Mouse (Mus musculus) stomach, embryonic 16.5 days (tissue): ENCODE data around the gene Tnpo3. TPM values are rescaled to one million over a fixed set of nuclear protein-coding genes. Genes with fewer than 3 reads are reported as not detected.
"Not testable (repeated sequence)": the region's sequence is repeated elsewhere in the genome, so short reads cannot be mapped to it uniquely, and the experiment has no call there.

Experiments used
- ATAC-seq: fragments of 200-750 bp; cut with Nextera tagmentation; 2 replicates; pipeline ENCODE4 v1.8.0; 2017; ENCODE audit warnings: moderate number of reproducible peaks, moderate TSS enrichment; ENCODE audit not compliant: insufficient read depth, low FRiP score
- H3K27ac ChIP-seq: fragments of 300-500 bp; sonication (generic); 2 replicates; pipeline ENCODE4 v1.5.1; 2014; ENCODE audit warnings: low read length
- H3K27me3 ChIP-seq: fragments of 300-500 bp; sonication (generic); 2 replicates; pipeline ENCODE4 v1.6.1; 2014; ENCODE audit warnings: low read length, control low read depth, mixed read lengths; ENCODE audit not compliant: control insufficient read depth, insufficient read depth
- H3K36me3 ChIP-seq: fragments of 300-500 bp; sonication (generic); 2 replicates; pipeline ENCODE4 v1.6.1; 2014; ENCODE audit warnings: low read length; ENCODE audit not compliant: control insufficient read depth, insufficient read depth
- H3K4me1 ChIP-seq: fragments of 300-500 bp; sonication (generic); 2 replicates; pipeline ENCODE4 v1.6.1; 2014; ENCODE audit warnings: low read length, control low read depth, mixed read lengths; ENCODE audit not compliant: control insufficient read depth, insufficient read depth
- H3K4me2 ChIP-seq: fragments of 300-500 bp; sonication (generic); 2 replicates; pipeline ENCODE4 v1.6.1; 2014; ENCODE audit warnings: low read depth, low read length, mixed read lengths
- H3K4me3 ChIP-seq: fragments of 300-500 bp; sonication (generic); replicated peaks from 2 replicates; pipeline ENCODE4 v1.5.1; 2014; ENCODE audit warnings: mild to moderate bottlenecking, low read length
- H3K9ac ChIP-seq: fragments of 300-500 bp; sonication (generic); 2 replicates; pipeline ENCODE4 v1.6.1; 2014; ENCODE audit warnings: low read length
- H3K9me3 ChIP-seq: fragments of 300-500 bp; sonication (generic); replicated peaks from 2 replicates; pipeline ENCODE4 v1.6.1; 2016; ENCODE audit warnings: low read length, control low read depth; ENCODE audit not compliant: control insufficient read depth
- WGBS: fragments of 180-500 bp; shearing (Covaris S2); extraction: QIAGEN DNeasy Blood & Tissue Kit; methylation state at CpG from one replicate; pipeline ENCODE4 v1.1.7; 2014; 5-methylcytosine and 5-hydroxymethylcytosine counted together
- polyA plus RNA-seq: library from polyadenylated mRNA; unstranded; fragments of >200 nt; fragmentation: Nextera tagmentation; extraction: Ambion mirVana; gene quantifications from 2 replicates; pipeline ENCODE4 v1.2.1, GENCODE M21; 2015

Gene Tnpo3
- polyA plus RNA-seq, 1 experiment from 2014 or later = 75.1 TPM

DNA sequence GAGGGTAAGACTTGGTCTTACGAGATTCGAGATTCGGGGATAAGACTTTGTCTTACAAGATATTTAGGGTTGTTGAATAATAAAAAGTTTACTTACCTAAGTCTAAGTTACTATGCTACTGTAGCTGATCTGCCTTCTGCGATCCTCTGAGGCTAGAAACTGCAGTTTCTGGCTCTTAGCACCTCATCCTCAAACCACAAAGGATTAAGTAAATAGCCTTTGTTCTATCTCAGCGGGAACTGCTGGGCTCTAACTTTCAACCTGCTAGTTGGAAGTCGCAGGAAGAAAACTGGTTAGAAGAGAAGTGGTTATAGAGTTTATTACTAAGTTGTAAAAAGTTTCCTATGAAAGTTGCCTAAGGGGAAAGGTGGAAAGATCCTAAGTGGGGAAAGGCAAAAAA is 12.6 kb upstream of the Tnpo3 start:
- Histone ChIP-seq H3K27me3 (no peaks in the 10 kb centered on the region), H3K9ac (no peak overlapping the region)

DNA sequence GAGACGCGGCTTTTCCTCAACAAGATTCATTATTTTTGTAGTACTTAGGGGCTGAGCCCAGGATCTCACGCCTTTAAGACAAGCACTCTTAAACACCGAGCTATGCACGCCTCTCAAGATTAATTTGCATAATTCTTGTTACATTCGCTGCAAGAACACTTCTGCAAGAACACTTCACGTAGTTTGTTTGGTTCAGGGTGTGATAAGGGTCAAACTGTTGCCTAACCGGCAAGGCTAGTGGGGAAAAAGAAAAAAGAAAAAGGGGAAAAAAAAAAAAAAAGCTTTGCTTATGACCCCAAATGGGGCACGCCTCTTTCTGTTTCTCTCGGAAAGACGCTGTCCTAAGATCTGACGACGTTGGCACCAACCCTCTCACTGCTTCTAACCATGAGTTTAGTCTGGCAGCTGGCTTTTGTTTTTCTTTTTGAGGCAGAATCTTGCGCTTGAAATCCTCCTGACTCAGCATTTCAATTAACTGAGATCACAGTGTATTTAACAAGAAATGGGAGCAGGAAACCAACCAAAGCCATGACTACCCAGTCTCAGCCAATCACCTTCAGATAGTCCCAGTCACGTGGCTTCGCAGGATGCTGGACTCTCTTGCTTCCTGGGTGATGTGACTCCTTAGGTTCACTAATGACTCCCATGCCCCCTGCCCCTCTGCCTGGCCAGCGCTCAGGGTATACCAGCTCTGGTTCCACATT is 11.3 kb upstream of the Tnpo3 start:
- H3K4me3 ChIP-seq = 0 out of 2 replicates have a peak overlapping the region, but pooled peaks have one; percentile 4
- no peaks in the 10 kb centered on the region for H3K36me3 ChIP-seq
- no peak for ATAC-seq
- H3K9me3 ChIP-seq = no peaks in the 10 kb centered on the region
- no peaks in the 10 kb centered on the region; the same call in 1 of the 2 replicates for H3K27me3 ChIP-seq
- WGBS = 54% methylated on average over 17 of the region's 17 CpGs
- peak overlapping the region; percentile 33 for H3K4me2 ChIP-seq
- H3K9ac ChIP-seq = no peak overlapping the region
- H3K4me1 ChIP-seq = no peaks in the 10 kb centered on the region
- H3K27ac ChIP-seq = no peak overlapping the region

More for the DNA sequence above, 12.6 kb upstream of the Tnpo3 start:
- no peak overlapping the region for H3K4me2 ChIP-seq
- H3K4me3 ChIP-seq = no peak overlapping the region
- ATAC-seq = no peak
- no peaks in the 10 kb centered on the region for H3K9me3 ChIP-seq
- 42% methylated on average over 6 of the region's 6 CpGs for WGBS
- H3K36me3 ChIP-seq = no peaks in the 10 kb centered on the region
- no peak overlapping the region for H3K27ac ChIP-seq
- H3K4me1 ChIP-seq = no peaks in the 10 kb centered on the region

DNA sequence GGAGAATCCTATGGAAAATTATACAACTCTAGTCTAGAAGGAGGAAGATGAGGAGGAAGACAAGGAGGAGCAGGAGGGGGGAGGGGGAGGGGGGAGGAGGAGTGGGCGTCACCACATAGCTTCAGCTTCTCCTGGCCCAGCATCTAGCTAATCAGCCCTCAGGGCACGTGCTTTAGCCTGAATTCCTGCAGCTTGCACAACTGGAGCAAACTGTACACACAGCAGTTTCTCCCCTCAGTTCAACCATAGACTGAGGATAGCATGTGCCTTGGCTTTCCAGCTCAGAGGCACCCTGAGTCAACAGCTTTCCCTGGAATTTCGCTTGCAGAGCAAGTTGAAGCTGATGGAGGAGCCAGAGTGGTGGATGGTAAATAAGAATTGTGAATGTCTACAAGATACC is 10.5 kb upstream of the Tnpo3 start:
- ATAC-seq = no peak
- Histone ChIP-seq H3K9ac (no peak overlapping the region), H3K27ac (no peak overlapping the region), H3K27me3 (no peaks in the 10 kb centered on the region; the same call in 1 of the 2 replicates), H3K9me3 (no peaks in the 10 kb centered on the region), H3K4me3 (no peak overlapping the region), H3K4me1 (no peaks in the 10 kb centered on the region), H3K4me2 (no peak overlapping the region), H3K36me3 (no peaks in the 10 kb centered on the region)
- 38% methylated on average over 3 of the region's 3 CpGs for WGBS

DNA sequence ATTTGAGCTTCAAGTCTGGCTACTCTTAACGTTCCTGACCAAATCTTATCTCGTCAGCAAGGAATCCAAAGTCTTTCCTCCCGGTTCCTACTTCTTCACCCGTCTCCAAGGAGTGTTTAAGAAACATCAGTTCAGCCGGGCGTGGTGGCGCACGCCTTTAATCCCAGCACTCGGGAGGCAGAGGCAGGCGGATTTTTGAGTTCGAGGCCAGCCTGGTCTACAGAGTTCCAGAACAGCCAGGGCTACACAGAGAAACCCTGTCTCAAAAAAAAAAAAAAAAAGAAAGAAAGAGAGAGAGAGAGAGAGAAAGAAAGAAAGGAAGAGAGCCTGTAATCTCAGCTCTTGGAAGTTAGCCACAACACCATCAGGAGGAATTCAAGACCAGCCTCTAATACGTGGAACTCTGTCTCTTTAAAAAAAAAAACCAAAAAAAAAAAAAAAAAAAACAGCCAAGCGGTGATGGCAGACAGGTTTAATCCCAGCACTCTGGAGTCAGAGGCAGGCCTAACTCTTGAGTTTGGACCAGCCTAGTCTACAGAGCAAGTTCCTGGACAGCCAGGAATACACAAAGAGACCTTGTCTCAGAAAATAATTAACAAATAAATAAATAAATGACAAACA is 443 bp upstream of the Tnpo3 start:
- not testable (repeated sequence) for H3K9me3 ChIP-seq, H3K4me1 ChIP-seq, H3K27me3 ChIP-seq, H3K36me3 ChIP-seq
- H3K9ac ChIP-seq = peak overlapping the region; percentile 92
- ATAC-seq = peak; percentile 30; the same call in 1 of the 2 replicates
- peak overlapping the region; percentile 100 for H3K4me3 ChIP-seq
- H3K27ac ChIP-seq = peak overlapping the region; percentile 87
- H3K4me2 ChIP-seq = peak overlapping the region; percentile 55
- WGBS = 19% methylated on average over 13 of the region's 13 CpGs

DNA sequence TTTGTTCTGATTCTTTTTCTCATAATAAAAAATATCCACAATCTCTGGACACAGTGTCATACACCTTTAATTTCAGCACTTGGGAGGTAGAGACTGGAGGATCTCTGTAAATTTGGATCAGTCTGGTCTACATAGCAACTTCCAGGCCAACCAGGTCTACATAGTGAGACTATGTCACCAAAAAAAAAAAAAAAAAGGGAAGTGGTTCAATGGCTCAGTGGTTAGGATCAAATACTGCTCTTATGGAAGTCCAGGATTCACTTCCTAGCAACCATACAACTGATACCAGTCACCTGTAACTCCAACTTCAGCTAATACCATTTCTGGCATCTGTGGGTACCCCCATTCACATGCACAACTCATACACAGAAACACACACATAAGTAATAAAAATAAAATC is 9.5 kb downstream of the Tnpo3 start:
- Histone ChIP-seq H3K9ac (no peak overlapping the region), H3K27me3 (no peaks in the 10 kb centered on the region), H3K9me3 (no peaks in the 10 kb centered on the region), H3K4me3 (no peak overlapping the region), H3K36me3 (no peaks in the 10 kb centered on the region), H3K4me2 (no peak overlapping the region), H3K27ac (no peak overlapping the region), H3K4me1 (no peaks in the 10 kb centered on the region)
- ATAC-seq = no peak

DNA sequence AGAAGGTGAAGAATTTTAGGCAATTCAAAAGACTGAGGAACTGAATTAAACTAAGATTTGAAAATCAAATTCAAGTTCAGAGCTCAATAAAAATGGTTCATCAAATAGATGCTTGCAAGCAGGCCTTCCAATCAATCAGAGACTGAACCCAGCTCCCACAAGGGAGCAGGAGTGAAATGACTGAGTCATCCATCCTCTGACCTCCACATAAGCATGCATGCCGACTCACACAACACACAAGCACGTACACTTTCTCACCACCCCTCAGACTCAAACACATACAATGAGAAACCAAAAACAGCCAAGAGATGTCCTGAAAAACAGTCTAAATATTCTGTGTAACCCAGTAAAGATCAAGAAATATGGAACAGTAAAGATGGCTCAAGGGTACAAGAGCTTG is 14.0 kb downstream of the Tnpo3 start:
- 67% methylated on average over 2 of the region's 2 CpGs for WGBS
- ATAC-seq = no peak
- Histone ChIP-seq H3K9ac (no peak overlapping the region), H3K4me3 (no peak overlapping the region), H3K27me3 (no peaks in the 10 kb centered on the region), H3K36me3 (no peaks in the 10 kb centered on the region), H3K4me2 (no peak overlapping the region), H3K4me1 (no peaks in the 10 kb centered on the region), H3K9me3 (no peaks in the 10 kb centered on the region), H3K27ac (no peak overlapping the region)

DNA sequence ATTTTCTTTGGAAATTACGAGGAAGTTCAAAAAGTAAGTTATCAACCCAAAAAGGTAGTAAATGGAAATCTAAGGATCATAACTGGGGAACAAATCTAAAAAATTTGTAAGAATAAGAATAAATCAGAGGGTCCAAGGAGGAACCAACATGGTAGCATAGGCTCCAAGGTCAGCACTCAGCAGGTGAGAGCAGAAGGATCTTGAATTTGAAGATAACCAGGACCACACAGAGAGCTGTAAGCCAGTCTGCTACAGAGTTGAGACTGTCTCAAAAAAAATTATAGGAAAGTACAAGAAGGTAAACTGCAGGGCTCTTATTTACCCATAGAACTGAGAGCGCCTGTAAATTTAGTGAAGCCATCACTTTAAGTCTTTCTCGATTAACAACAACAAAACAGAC is 28.5 kb downstream of the Tnpo3 start:
- peaks cover 23% of the 10 kb centered on the region for H3K36me3 ChIP-seq
- H3K4me2 ChIP-seq = no peak overlapping the region
- 0 out of 2 replicates have a peak, but pooled peaks cover 4% of the 10 kb centered on the region for H3K9me3 ChIP-seq
- 88% methylated on average over 3 of the region's 3 CpGs for WGBS
- no peak overlapping the region for H3K9ac ChIP-seq
- no peaks in the 10 kb centered on the region for H3K4me1 ChIP-seq
- no peak for ATAC-seq
- H3K27me3 ChIP-seq = no peaks in the 10 kb centered on the region
- H3K27ac ChIP-seq = no peak overlapping the region
- H3K4me3 ChIP-seq = no peak overlapping the region

DNA sequence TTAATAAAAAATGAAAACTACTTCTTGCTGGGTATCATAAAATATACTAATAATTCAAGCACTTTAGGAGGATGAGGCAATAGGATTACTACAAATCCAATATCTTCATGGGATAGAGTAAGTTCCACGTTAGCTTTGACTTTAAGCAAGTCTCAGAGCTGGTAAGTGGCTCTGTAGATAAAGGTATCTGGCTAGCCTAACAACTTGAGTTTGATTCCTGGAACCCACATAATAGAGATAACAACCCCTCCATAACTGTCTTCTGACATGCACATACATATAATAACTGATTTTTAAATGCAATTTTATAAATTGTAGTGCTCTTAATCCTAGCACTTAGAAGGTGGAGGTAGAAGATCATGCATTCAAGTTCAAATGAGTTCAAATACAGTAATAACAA is 28.9 kb downstream of the Tnpo3 start:
- WGBS = 83% methylated on average over 1 of the region's 1 CpGs
- peaks cover 23% of the 10 kb centered on the region for H3K36me3 ChIP-seq
- H3K9me3 ChIP-seq = 0 out of 2 replicates have a peak, but pooled peaks cover 4% of the 10 kb centered on the region
- H3K4me1 ChIP-seq = no peaks in the 10 kb centered on the region
- no peaks in the 10 kb centered on the region for H3K27me3 ChIP-seq
- no peak overlapping the region for H3K4me2 ChIP-seq
- H3K9ac ChIP-seq = no peak overlapping the region
- no peak overlapping the region for H3K27ac ChIP-seq
- H3K4me3 ChIP-seq = no peak overlapping the region
- no peak for ATAC-seq

DNA sequence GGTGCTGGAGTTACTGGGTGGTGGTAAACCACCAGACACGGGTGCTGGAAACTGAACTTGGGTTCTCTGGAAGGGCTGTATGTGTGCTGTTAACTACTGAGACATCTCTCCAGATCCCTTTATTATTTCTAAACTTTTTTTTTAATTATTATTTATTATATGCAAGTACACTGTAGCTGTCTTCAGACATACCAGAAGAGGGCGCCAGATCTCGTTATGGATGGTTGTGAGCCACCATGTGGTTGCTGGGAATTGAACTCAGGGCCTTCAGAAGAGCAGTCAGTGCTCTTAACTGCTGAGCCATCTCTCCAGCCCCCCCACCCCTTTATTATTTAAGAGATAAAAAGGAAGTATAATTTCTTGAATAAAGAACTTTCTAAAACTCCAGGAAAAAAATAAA is 33.3 kb downstream of the Tnpo3 start:
- H3K27ac ChIP-seq, H3K4me3 ChIP-seq, H3K27me3 ChIP-seq, H3K9me3 ChIP-seq, H3K4me1 ChIP-seq, H3K4me2 ChIP-seq, H3K9ac ChIP-seq, ATAC-seq: not testable (repeated sequence)
- H3K36me3 ChIP-seq = peaks cover 15% of the 10 kb centered on the region
- 93% methylated on average over 3 of the region's 3 CpGs for WGBS
